14 mouse cellular contexts compared by ENCODE assay signal in genomic region chr15:67417742-67418163, GRCm38 (mm10).
"Had no signal": no experiment of that assay in that cellular context is flagged by ENCODE, and none has a peak within 500 bp of the region (broad histone marks: within the 10 kb centered on the region; RNA-seq: fewer than 3 reads in every experiment).

No protein-coding gene starts in this region.

- H3K27me3 ChIP-seq: limb, embryonic 15.5 days had no signal

- H3K27ac ChIP-seq: kidney, postnatal 0 days; limb, embryonic 15.5 days; liver, embryonic 14.5 days; stomach, postnatal 0 days had no signal

- H3K9me3 ChIP-seq: limb, embryonic 15.5 days had no signal

- DNase-seq: kidney, adult 8-10 months; kidney, postnatal 36 days; layer of hippocampus, adult 9-11 months; layer of hippocampus, postnatal 36 days; lung, adult 18-20 months; midbrain, embryonic 14.5 days; right cerebral cortex, postnatal 14 days; thymus, adult 2 months; thymus, postnatal 25 days had no signal

- H3K9ac ChIP-seq: limb, embryonic 15.5 days; liver, embryonic 14.5 days had no signal

- H3K36me3 ChIP-seq: limb, embryonic 15.5 days had no signal

- ATAC-seq: intestine, postnatal 0 days had no signal

- H3K4me3 ChIP-seq: limb, embryonic 15.5 days had no signal

- H3K4me2 ChIP-seq: limb, embryonic 15.5 days had no signal
